Mouse (Mus musculus): ENCODE results near the gene Gm7075.
"Not testable (repeated sequence)": the region's sequence is repeated elsewhere in the genome, so short reads cannot be mapped to it uniquely, and the experiment has no call there.

Gene Gm7075

GRCm38 (mm10) chr10:63421739-63422735 is at the start of gene Gm7075:
Gm7075 (minus strand) TSS chr10:63421789.
- DNase-seq (ENCODE audit: low spot score): no peak

DNA sequence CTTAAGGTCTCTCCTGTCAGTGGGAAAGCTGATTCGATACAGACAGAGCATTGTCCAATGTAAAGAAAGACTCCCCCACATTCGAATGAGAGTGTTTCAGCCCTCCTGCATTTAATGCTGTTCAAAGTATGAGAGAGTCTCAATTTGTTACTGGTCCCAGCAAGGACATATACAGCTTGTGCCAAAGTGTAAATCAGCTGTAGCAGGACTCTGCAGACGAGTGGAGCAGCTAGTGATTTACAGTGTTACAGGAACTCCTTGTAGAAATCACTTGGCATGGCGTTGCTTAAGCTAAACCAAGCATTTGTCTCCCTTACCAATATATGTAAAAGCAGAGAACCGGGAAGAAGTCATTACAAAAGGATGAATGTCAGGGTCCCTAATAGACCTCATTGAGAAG is 39.3 kb upstream of the Gm7075 start:
- DNase-seq (ENCODE audit: low spot score): no peak

DNA sequence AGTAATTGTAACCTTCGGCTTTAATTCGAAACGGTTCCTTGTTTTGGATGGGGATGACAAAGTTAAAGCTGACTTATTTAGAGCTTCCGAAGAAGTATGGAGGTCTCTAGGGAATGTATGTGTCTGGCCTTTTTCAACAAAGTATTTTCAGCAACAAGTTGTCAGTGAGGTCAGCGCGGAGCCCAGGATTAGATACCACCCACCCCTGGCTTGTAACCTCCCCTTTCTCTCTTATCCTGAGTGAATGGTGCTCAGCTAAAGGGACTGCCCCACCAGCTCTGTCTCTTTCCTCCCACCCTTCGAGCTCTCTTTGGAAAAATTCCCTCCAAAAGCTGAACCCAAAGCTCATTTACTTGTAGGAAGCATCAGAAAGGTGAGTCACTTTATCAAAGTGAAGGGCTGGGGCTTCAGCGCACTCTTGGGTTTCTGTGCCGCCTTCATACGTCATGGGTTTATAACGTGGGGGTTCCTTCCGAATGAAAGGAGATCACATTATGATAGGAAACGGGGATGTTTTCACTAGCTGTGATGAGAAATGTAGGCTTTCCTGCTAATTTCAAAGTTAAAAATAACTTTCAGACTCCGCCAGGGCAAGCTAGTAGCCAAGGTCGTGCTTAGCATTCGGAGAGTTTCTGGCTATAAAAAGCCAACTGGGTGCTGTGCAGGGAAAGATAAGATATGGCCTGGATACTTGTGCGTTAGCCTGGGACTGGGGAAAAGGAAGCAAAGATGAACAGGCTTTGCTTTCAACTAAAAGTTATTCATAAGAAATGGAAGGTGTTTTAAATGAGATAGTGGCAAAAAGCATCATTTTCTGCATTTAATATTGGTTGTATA is 35.9 kb upstream of the Gm7075 start:
- no peak for DNase-seq (ENCODE audit: low spot score)

DNA sequence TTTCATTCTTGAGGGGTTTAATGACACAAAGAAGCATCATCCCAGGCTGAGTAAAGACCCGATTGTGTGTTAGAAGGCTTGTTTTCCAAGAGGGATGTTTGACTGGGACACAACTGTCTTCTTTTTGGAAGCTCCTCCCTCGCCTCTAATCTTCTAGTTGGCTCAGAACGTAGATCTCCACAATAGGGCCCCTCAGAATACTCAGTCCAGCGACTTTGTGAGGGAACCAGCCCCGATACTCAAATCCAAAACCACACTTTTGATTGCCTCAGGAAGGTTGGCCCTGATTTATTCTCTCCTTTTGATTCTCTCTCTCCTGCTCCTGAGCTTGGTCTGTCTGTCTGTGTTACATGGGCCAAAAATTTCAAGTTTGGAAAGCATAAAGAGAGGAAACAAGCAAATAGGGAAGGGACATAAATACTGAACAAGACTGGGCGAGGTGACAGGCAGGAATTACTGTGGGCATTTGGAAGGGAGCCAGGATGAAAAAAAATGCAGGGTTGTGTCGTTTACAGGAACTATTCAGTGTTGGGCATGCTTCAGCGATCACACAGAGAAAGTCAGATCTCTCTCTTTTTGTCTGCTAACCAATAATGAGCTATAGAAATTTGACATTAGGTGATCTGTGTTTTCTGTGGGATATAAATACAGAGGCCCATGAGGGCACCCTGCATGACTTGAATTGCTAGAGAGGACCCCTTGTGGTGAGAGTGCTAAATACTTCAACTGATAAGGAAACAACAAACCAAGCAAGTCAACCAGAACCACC is 33.7 kb upstream of the Gm7075 start:
- DNase-seq (ENCODE audit: low spot score): no peak

- DNase-seq (ENCODE audit: low spot score): no peak
Observed at GRCm38 (mm10) chr10:63453926-63454325, 32.3 kb upstream of the Gm7075 start.

- not testable (repeated sequence) for DNase-seq (ENCODE audit: low spot score)
Observed at GRCm38 (mm10) chr10:63444602-63445387, 23.2 kb upstream of the Gm7075 start.

DNA sequence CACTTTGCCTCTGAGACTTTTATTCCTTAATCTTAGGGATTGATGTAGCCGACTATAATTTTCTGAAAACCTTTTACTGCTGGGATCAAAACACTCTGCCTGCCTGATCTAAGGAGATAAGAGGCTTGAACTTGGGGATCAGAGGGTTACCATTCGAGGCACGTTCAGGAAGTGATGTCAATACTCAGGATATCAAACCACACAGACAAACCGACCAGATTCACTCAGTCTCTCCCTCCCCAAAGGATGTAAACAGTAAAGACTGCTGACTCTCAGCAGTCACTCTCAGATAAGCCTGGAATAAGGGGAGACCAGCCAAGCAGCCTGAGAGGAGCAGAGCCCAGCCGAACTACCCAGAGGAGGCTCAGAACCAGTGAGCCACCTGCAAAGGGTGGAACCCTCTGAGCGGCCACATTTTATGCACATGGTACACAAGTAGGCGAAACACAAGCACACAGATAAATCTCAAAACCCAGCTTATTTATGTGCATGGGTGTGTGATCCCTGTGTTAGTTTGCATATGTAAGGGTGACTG is 18.2 kb upstream of the Gm7075 start:
- DNase-seq (ENCODE audit: low spot score): no peak

DNA sequence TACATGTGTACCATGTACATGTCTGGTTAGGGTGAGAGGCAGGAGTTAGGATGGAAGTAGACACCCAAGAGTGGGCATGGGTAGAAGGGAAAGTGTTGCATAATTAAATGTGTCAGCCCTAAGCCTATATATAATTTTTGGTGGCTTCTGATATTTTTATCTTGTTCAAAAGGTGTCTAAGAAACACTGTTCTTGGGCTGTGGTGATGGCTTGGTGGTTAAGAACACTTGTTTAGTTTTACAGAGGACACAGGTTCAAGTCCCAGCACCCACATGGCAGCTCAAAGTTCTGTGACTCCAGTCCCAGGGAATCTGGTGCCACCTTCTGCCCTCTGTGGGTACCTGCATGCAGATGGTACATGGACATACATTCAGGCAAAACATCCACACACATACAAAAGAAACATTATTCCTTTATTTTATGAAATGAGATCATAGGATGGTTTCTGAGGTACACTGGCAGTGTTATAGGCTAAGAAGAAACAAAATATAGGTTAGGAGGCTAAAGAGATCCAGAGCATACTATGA is 17.2 kb upstream of the Gm7075 start:
- no peak for DNase-seq (ENCODE audit: low spot score)

DNA sequence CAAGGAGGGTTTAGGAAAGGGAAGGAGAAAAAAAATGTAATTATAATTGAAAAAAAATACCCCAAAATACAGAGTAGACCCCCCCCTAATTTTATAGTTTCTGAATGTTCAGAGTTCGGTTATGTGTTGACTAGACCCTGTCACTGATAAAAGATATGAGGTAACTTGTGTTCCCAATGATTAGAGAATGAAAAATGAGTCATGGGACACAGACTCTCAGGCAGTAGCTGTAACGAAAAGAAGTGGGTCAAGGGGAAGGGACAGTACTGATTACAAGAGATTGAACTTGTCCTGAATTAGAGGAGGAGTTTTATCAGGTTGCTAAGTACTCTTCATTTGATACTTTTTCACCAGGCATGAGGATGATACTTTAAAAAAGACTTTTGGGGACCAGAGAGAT is 11.3 kb upstream of the Gm7075 start:
- DNase-seq (ENCODE audit: low spot score): no peak

- no peak for DNase-seq (ENCODE audit: low spot score)
Observed at GRCm38 (mm10) chr10:63432099-63432498, 10.5 kb upstream of the Gm7075 start.

GRCm38 (mm10) chr10:63431221-63431736 is 9.7 kb upstream of the Gm7075 start:
- DNase-seq (ENCODE audit: low spot score): no peak

GRCm38 (mm10) chr10:63429785-63430305 is 8.3 kb upstream of the Gm7075 start, which contains the start of gene Ctnna3:
Ctnna3 (plus strand) TSS chr10:63430098.
- DNase-seq (ENCODE audit: low spot score): peak; percentile 31

GRCm38 (mm10) chr10:63429380-63429779 is 7.8 kb upstream of the Gm7075 start:
- peak; percentile 98 for DNase-seq (ENCODE audit: low spot score)

DNA sequence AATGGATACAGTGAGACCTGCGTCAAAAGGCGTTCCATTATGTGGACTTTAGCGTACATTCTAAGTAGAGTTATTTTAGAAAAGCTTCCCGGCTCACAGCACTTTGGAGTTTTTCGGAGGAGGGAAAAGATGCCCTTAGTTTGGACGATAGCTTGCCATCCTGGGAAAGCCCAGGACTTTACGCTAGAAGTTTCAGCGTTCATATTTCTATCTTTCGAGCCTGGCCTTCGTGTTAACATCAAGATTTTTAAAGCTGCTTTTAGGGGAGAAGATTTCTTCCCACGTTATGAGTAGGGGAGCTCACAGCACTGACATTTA is 7.4 kb upstream of the Gm7075 start:
- DNase-seq (ENCODE audit: low spot score): no peak

DNA sequence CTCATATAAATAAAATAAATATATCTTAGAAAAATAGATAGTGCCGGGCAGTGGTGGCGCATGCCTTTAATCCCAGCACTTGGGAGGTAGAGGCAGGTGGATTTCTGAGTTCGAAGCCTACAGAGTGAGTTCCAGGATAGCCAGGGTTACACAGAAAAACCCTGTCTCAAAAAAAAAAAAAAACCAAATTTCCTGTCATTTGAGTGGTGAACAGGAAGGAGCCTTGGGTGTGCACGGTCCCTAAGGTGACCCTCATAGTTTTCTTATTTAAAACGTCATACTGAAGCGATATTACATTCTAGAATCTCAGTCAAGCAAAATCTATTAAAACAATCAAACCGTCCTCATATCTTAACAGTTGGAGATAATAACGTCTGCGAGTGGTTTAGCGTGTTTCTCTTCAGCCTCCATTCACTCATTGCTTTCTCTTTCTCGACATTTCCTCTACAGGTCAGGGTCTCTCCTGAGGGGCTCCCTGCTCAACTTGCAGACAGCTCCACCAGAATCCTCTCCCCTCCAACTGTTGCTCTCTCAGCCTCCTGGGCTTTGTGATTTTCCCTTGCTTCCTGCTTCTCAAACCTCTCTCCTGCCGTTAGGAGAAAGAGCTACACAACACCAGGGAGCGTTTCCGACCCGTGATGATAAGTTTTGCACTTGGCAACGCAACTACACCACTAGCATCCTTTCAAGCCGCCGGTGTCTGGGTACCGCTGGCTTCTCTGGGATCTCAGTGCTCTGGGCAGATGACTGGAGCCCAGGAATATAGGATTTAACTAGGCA is 6.8 kb upstream of the Gm7075 start:
- no peak for DNase-seq (ENCODE audit: low spot score)

DNA sequence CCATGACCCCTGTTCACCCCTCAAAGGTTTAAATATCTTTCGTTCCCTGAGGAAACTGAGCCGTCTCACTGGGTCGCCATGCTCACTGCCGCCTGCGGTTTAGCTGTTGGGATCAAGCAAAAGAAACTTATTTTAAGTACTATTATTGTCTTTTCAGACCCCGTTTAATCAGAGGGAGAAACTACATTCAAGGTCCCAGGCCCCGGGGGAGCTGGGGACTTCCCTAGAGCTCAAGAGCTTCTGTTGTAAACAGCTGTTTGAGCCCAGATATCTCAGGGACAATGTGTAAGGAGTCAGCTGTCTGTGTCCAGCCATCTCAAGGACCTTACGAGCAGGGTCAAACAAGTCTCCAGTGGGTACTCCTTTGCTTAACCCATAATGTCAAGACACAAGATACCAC is 5.6 kb upstream of the Gm7075 start:
- DNase-seq (ENCODE audit: low spot score): no peak

GRCm38 (mm10) chr10:63424475-63424814 is 2.9 kb upstream of the Gm7075 start:
- no peak for DNase-seq (ENCODE audit: low spot score)

DNA sequence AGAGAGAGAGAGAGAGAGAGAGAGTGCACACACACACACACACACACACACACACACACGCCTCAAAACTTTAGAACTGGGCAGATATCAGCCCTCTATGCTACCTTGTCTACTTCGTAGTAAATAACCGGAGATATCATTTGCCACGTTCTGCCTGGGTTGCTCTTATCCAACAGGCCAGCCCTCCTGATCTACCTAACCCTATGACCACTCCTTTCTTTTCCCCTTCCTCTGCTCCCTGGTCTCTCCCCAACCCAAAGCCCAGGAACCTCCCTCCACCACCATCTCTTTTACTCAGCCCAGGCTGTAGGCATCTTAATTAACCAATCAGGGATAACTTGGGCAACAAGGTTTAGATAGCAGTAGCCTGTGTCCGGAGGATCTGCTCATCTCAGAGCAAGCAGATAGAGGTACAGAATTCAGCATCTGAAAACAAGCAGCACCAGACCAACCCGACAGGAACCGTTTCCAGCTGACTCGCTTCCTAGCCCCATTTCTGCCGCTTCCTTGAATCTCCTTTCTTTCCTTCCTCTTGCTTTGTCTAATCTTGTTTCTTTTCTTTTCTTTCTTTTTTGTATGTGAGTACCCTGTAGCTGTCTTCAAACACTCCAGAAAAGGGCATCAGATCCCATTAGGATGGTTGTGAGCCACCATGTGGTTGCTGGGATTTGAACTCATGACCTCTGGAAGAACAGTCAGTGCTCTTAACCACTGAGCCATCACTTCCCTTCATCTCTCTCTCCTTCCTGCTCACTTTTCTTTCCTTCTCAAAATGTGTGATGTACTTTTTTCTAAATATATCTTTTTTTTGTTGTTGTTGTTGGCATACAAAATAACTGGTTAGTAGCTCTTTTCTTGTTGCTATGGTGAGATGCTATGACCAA is 2.2 kb upstream of the Gm7075 start:
- DNase-seq (ENCODE audit: low spot score): no peak

- DNase-seq (ENCODE audit: low spot score): no peak
Observed at GRCm38 (mm10) chr10:63422736-63422992, 1.1 kb upstream of the Gm7075 start.
